Comparison of ENCODE assay signal across 9 mouse cellular contexts in the genomic region with DNA sequence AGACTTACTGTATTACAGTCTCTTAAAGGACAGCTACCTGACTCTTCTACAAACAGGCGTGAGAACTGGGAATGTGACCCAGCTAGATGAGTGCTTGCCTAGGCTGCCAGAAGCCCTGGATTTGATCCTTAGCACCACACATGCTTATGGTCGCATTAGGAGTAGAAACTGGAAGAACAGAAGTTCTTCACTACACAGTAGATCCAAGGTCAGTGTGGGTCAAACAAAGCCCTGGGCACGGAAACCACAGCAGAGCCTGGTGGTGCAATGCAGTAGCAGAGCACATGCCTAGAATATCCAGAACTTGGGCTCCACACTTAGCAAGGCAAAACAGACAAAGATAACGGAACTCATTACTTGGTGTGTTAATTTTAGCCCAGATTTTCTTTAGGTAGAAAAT. TPM values are rescaled to one million over a fixed set of nuclear protein-coding genes. Genes with fewer than 3 reads are reported as not detected.
DNase-seq lines count a peak whose midpoint lies in the region; ATAC-seq and TF ChIP-seq lines count a peak whose summit lies in the region.
"Had no signal": no experiment of that assay in that cellular context is flagged by ENCODE, and none has a peak within 500 bp of the region (broad histone marks: within the 10 kb centered on the region; RNA-seq: fewer than 3 reads in every experiment).

No protein-coding gene starts in this region.

- H3K27me3 ChIP-seq in heart, adult 2 months (ENCODE audit: control insufficient read depth, insufficient read depth, low read length) = no peaks in the 10 kb centered on the region
- H3K27me3 ChIP-seq in lung, postnatal 0 days (replicated peaks; ENCODE audit: insufficient read depth, low read length) = no peaks in the 10 kb centered on the region
- H3K27me3 ChIP-seq in kidney, embryonic 16.5 days (ENCODE audit: insufficient read depth, low read length) = no peaks in the 10 kb centered on the region
- H3K27me3 ChIP-seq in small intestine, adult 2 months (ENCODE audit: control insufficient read depth, insufficient read depth, low read length) = no peaks in the 10 kb centered on the region
- H3K27me3 ChIP-seq in hindbrain, embryonic 10.5 days (ENCODE audit: insufficient read depth, poor library complexity, severe bottlenecking) = no peaks in the 10 kb centered on the region
- H3K27me3 ChIP-seq: limb, embryonic 15.5 days had no signal

- TF ChIP-seq POLR2A in heart, adult 2 months (IDR thresholded peaks at IDR 0.05; ENCODE audit: insufficient read depth, low read depth, low read length) = no peak
- no peak for TF ChIP-seq POLR2A in small intestine, adult 2 months (IDR thresholded peaks at IDR 0.05; ENCODE audit: low read depth, low read length)

- 24% methylated on average over 4 of the region's 4 CpGs for WGBS in heart, adult 2 months
- 45% methylated on average over 4 of the region's 4 CpGs for WGBS in lung, postnatal 0 days
- WGBS in kidney, embryonic 16.5 days = 72% methylated on average over 4 of the region's 4 CpGs
- WGBS in small intestine, adult 2 months = 69% methylated on average over 4 of the region's 4 CpGs
- WGBS in hindbrain, embryonic 10.5 days = 87% methylated on average over 4 of the region's 4 CpGs

- peaks cover 57% of the 10 kb centered on the region for H3K4me1 ChIP-seq in heart, adult 2 months (ENCODE audit: control insufficient read depth, insufficient read depth, low read length)
- H3K4me1 ChIP-seq in lung, postnatal 0 days (ENCODE audit: insufficient read depth, low read depth, low read length) = peaks cover 64% of the 10 kb centered on the region
- H3K4me1 ChIP-seq in kidney, embryonic 16.5 days (ENCODE audit: insufficient read depth, low read length) = peaks cover 63% of the 10 kb centered on the region
- H3K4me1 ChIP-seq in small intestine, adult 2 months (ENCODE audit: control insufficient read depth, insufficient read depth, insufficient read length, low read length) = peaks cover 60% of the 10 kb centered on the region
- H3K4me1 ChIP-seq in hindbrain, embryonic 10.5 days (replicated peaks) = 0 out of 2 replicates have a peak, but pooled peaks cover 15% of the 10 kb centered on the region

- H3K79me2 ChIP-seq in heart, adult 2 months (replicated peaks; ENCODE audit: control insufficient read depth, insufficient read depth, low read length) = peaks cover 12% of the 10 kb centered on the region

- H3K36me3 ChIP-seq in heart, adult 2 months (ENCODE audit: control insufficient read depth, insufficient read depth, low read length) = peaks cover 39% of the 10 kb centered on the region
- H3K36me3 ChIP-seq in lung, postnatal 0 days (ENCODE audit: insufficient read depth, low read length) = no peaks in the 10 kb centered on the region
- no peaks in the 10 kb centered on the region; the same call in 1 of the 2 replicates for H3K36me3 ChIP-seq in kidney, embryonic 16.5 days (ENCODE audit: insufficient read depth, low read length)
- H3K36me3 ChIP-seq in small intestine, adult 2 months (ENCODE audit: control insufficient read depth, insufficient read depth, low read length) = peaks cover 2% of the 10 kb centered on the region; the same call in 1 of the 2 replicates
- no peaks in the 10 kb centered on the region for H3K36me3 ChIP-seq in hindbrain, embryonic 10.5 days
- H3K36me3 ChIP-seq: limb, embryonic 15.5 days had no signal

- H3K4me2 ChIP-seq in lung, postnatal 0 days (replicated peaks; ENCODE audit: low read depth, low read length) = no peak overlapping the region
- no peak overlapping the region for H3K4me2 ChIP-seq in kidney, embryonic 16.5 days (replicated peaks; ENCODE audit: low read depth, low read length)
- H3K4me2 ChIP-seq: limb, embryonic 15.5 days had no signal

- peak overlapping the region; percentile 69 for H3K27ac ChIP-seq in heart, adult 2 months
- no peak overlapping the region for H3K27ac ChIP-seq in lung, postnatal 0 days (ENCODE audit: low read length)
- H3K27ac ChIP-seq in kidney, embryonic 16.5 days (ENCODE audit: low read length) = peak overlapping the region; percentile 33; the same call in 1 of the 2 replicates
- peak overlapping the region; percentile 72; the same call in 1 of the 2 replicates for H3K27ac ChIP-seq in small intestine, adult 2 months (ENCODE audit: insufficient read depth, low read depth, low read length)
- no peak overlapping the region for H3K27ac ChIP-seq in hindbrain, embryonic 10.5 days
- H3K27ac ChIP-seq: limb, embryonic 15.5 days had no signal

- H3K9me3 ChIP-seq in lung, postnatal 0 days (ENCODE audit: low read length) = no peaks in the 10 kb centered on the region
- no peaks in the 10 kb centered on the region for H3K9me3 ChIP-seq in kidney, embryonic 16.5 days (ENCODE audit: low read length)
- no peaks in the 10 kb centered on the region for H3K9me3 ChIP-seq in hindbrain, embryonic 10.5 days
- H3K9me3 ChIP-seq: limb, embryonic 15.5 days had no signal

- intact Hi-C loops in heart, adult 2 months (cut with DNase I) = loop anchor here (5.0 kb wide), 1 partner anchor 68 kb away; no protein-coding TSS in a partner anchor

- no peak overlapping the region for H3K4me3 ChIP-seq in heart, adult 2 months
- H3K4me3 ChIP-seq in lung, postnatal 0 days (ENCODE audit: low read depth, low read length) = no peak overlapping the region
- H3K4me3 ChIP-seq in kidney, embryonic 16.5 days (ENCODE audit: low read length) = no peak overlapping the region
- no peak overlapping the region for H3K4me3 ChIP-seq in small intestine, adult 2 months (ENCODE audit: low read depth, low read length)
- H3K4me3 ChIP-seq in hindbrain, embryonic 10.5 days = no peak overlapping the region
- H3K4me3 ChIP-seq: limb, embryonic 15.5 days had no signal

- peak; percentile 43; the same call in 1 of the 2 replicates for TF ChIP-seq EP300 in heart, adult 2 months (IDR thresholded peaks at IDR 0.05; ENCODE audit: insufficient read depth, low read depth, low read length)
- TF ChIP-seq EP300 in lung, postnatal 0 days (IDR thresholded peaks at IDR 0.05) = no peak

- H3K9ac ChIP-seq in heart, adult 2 months (ENCODE audit: low read depth, low read length) = no peak overlapping the region
- no peak overlapping the region for H3K9ac ChIP-seq in lung, postnatal 0 days (replicated peaks; ENCODE audit: low read depth)
- H3K9ac ChIP-seq in kidney, embryonic 16.5 days (replicated peaks; ENCODE audit: low read length) = 0 out of 2 replicates have a peak overlapping the region, but pooled peaks have one; percentile 8
- H3K9ac ChIP-seq: limb, embryonic 15.5 days had no signal

- no peak for ATAC-seq in lung, postnatal 0 days
- ATAC-seq in kidney, embryonic 16.5 days (ENCODE audit: low FRiP score, low TSS enrichment) = no peak

- no peak for DNase-seq in heart, adult 2 months
- DNase-seq in heart, postnatal 4 days = no peak
- DNase-seq in lung, postnatal 0 days (ENCODE audit: low spot score) = no peak
- no peak for DNase-seq in lung, postnatal 14 days
- DNase-seq in hindbrain, embryonic 10.5 days (ENCODE audit: low spot score) = no peak
- DNase-seq in urinary bladder, postnatal 25 days (ENCODE audit: low spot score) = no peak

- TF ChIP-seq CTCF in heart, adult 2 months (IDR thresholded peaks at IDR 0.05) = no peak
- TF ChIP-seq CTCF in lung, postnatal 0 days (IDR thresholded peaks at IDR 0.05) = 0 out of 2 replicates have a peak, but pooled peaks have one; percentile 14
- TF ChIP-seq CTCF in small intestine, adult 2 months (IDR thresholded peaks at IDR 0.05; ENCODE audit: extremely low read depth, insufficient read length, insufficient replicate concordance, low read depth, low read length) = no peak

RNA-seq across cellular contexts. Expression of a gene that starts 10.7 kb away (rescaled TPM):
- total RNA-seq in heart, adult 2 months (2021) = 1 to 10 TPM; 3.5 to 6.2 TPM
- 5.7 and 7.1 TPM in 2 replicates for polyA plus RNA-seq in heart, adult 2 months (2012; rRNA removed)
- 1 to 10 TPM; 7.4 to 8.1 TPM for total RNA-seq in heart, postnatal 4 days (2021)
- polyA plus RNA-seq in lung, postnatal 0 days (2015; fragmentation: Nextera tagmentation; extraction: Ambion mirVana) = 20.4 and 22.3 TPM in 2 replicates
- 8.2 and 13.2 TPM in 2 replicates for polyA plus RNA-seq in kidney, embryonic 16.5 days (2015; fragmentation: Nextera tagmentation; extraction: Ambion mirVana)
- polyA plus RNA-seq in small intestine, adult 2 months (2012; rRNA removed) = 7.2 and 9.7 TPM in 2 replicates
- 1.2 and 2.1 TPM in 2 replicates for polyA plus RNA-seq in hindbrain, embryonic 10.5 days (2016; fragmentation: Nextera tagmentation; extraction: Ambion mirVana)

Comparison
In these comparisons a context has a peak if more than half of its experiments do, and no peak if none do; other contexts are left out.
1. H3K27ac ChIP-seq: peak in heart, adult 2 months (single experiment), kidney, embryonic 16.5 days (single experiment) and small intestine, adult 2 months (single experiment); none in lung, postnatal 0 days (single experiment) and hindbrain, embryonic 10.5 days (single experiment).